Mouse (Mus musculus) regulatory T cell (primary cell): ENCODE results near the gene Cpsf6.

ENCODE experiments used
- in situ Hi-C: fragments of 300-600 bp; cut with MboI, MseI; formaldehyde crosslinking; loops from one replicate; pipeline ENCODE4 v1.15.1; 2025; ENCODE audit warnings: high pct_unique_total_duplicates

The Cpsf6 gene

DNA sequence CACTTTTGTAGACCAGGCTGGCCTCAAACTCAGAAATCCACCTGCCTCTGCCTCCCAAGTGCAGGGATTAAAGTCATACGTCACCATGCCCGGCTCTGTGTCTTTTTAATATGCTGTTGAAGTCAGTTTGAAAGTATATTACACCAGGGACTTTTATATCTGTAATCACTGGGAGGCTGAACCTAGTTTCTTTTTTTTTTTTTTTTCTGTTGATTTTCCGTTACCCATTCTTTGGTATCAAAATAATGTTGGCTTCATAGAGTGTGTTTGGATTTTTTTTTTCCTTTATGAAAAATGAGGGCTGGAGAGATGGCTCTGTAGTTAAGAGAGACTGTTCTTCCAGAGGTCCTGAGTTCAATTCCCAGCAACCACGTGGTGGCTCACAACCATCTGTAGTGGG lies 5.6 kb upstream of the Cpsf6 start:
- in situ Hi-C loops = no loop called here

DNA sequence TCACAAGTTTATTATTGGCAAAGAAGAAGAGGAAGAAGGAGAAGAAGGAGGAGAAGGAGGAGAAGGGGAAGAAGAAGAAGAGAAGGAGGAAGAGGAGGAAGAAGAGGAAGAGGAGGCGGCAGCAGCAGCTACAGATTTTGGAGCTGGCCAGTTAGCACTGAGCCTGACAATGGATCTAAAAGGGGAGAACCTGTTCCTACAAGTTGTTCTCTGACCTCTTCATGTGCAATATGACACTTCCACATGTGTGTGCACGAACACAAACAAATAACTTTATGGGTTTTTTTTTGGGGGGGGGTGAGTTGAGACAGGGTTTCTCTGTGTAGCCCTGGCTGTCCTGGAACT lies 5.2 kb upstream of the Cpsf6 start:
- in situ Hi-C loops = no loop called here

DNA sequence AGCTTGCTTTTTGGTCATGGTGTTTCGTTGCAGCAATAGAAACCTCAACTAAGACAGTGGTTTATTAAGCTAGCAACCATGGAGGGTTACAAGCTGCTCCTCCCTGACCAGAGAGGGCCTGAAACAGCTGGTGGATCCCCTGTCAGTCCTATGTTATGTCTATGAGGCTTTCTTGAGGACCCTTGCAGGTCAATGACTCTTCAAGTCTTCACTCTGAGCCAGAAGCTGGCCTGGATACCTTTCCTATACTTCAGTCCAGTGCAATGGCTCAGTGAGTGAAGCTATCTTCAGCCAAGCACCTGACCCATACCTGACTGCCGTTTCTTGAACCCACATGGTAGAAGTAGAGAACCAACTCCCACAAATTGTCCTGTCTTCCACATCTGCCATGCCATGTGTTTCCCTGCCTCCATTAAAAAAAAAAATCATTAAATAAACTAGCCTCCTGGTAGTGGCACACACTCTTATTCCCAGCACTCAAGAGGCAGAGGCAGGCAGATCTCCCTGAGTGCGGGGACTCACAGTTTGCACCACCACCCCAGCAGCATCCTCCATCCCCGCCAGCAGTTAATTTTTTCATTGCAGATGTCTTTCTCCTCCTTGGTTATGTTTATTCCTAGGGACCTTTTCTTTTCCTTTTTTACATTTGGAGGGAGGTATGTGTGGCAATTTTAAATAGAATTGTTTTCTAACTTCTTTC lies 4.7 kb upstream of the Cpsf6 start:
- in situ Hi-C loops = no loop called here

DNA sequence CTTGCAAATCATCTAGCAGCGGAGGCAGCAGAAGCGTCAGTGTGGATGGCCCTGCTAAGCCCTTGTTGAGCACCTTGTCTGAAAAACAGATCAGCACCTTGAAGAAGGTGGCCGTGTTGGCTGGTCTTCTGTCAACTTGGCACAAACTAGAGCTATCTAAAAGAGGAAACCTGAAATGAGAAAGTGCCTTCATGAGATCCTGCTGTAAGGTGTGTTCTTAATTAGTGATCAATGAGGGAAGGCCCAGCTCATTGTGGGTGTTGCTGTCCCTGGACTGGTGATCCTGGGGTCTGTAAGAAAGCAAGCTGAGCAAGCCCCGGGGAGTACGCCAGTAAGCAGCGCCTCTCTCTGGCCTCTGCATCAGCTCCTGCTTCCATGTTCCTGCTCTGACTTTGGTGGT lies 4.1 kb upstream of the Cpsf6 start:
- in situ Hi-C loops = no loop called here

DNA sequence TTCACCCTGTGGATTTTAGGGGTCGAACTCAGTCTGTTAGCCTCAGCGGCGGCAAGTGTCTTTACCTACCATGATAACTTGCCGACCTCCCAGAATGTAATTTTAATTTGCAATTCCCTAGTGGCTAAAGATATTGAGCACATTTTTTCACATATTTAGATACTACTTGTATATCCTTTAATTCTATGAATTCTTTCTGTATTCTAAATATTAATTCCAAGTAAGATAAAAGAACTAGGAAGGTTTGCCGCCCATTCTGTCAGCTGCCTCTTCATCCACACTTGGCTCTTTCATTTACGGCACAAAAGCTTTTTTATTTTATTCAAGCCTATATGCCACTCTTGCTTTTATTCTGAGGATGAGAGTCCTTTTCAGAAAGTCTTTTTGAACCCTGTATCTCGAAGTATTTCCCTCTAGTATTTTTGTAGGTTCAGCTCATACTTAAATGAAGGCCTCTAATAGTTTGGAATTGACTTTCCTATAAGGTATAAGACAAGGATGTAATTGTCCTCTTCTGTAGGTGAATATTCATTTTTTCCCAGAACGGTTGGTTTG lies 3.3 kb upstream of the Cpsf6 start:
- in situ Hi-C loops = no loop called here

DNA sequence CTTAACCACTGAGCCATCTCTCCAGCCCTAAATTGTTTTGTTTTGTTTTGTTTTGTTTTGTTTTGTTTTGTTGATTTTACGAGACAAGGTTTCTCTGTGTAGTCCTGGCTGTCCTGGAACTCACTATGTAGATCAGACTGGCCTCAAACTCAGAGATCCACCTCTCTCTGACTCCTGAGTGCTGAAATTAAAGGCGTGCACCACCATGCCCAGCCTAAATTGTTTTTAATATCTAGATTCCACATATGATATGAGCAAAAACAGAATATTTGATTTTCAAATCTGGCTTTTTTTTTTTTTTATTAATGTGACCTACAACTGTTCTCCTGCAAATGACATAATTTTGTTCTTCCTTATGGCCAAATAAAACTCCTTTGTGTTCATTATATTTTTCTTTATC lies 2.3 kb upstream of the Cpsf6 start:
- in situ Hi-C loops = no loop called here

DNA sequence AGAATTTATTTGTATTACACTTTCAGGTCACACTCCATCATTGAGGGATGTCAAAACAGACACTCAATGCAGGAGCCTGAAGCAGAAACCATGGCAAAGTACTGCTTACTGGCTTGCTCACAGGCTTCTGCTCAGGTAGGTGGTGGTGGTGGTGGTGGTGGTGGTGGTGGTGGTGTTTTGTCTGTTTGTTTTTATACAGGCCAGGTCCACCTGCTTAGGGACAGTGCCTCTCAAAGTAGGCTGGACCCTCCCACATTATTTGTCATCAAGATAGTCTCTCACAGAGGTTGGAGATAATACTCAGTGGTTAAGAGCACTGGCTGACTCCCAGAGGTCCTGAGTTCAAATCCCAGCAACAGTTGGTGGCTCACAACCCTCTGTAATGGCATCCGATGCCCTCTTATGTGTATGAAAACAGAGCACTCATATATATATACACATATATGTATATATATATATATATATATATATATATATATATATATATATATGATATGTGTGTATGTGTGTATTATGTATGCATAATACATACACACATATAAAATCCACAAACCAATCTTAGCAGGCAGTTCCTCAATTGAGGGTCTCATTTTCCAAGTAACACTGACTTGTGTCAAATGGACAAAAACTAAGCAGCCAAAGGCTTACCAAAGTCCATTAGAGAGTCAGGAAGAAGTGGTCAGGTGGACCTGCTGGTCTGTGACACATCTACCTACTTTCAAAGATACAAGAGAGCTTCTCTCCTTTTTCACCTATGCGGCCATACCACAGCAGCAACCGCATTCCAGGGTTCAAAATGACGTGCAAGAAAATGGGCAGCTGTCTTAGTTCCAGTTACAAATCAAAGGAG lies 1.1 kb upstream of the Cpsf6 start:
- in situ Hi-C loops = no loop called here

DNA sequence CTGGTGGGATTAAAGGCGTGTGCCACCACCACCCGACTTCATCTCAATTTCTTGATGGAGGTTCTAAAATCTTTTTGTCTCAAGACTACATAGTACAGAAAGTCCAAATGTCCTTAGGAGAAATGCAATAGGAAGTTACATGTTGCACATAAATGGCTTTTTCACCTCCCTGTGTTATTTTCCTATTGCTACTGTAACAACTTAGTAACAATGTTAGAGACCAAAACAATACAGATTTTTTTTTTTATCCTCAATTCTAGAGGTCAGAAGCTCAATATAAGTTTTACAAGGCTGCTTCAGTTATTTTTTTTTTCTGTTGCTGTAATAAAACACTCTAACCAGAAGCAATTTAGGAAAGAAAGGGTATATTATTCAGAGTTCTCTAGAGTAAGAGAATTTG lies 374 bp downstream of the Cpsf6 start:
- in situ Hi-C loops = no loop called here

DNA sequence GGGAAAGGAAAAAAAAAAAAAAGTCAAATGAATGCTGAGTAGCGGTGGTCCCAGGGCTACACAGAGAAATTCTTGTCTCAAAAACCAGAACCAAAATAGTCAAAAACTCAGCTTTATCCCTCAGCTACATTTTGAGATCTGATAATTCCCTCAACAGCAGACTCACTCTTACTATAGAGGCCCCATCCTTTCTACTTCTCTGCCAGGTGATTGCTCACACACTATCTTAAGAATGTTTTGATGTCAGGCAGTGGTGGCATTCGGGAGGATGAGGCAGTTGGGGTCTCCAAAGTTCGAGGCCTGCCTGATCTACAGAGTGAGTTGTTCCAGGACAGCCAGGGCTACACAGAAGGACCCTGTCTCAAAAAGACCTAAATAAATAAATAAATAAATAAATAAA lies 1.2 kb downstream of the Cpsf6 start:
- in situ Hi-C loops = no loop called here

DNA sequence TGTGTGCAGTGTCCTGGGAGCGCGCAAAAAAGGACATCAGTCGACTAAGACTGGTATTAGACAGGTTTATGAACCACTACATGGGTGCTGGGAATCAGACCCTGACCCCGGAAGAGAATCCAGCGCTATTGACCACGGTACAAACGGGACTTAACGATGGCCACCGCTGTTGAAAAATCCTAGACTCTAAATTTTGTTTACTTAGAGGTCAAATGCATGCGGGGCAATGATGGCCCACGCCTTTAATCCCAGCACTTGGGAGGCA lies 1.6 kb downstream of the Cpsf6 start:
- in situ Hi-C loops = no loop called here

DNA sequence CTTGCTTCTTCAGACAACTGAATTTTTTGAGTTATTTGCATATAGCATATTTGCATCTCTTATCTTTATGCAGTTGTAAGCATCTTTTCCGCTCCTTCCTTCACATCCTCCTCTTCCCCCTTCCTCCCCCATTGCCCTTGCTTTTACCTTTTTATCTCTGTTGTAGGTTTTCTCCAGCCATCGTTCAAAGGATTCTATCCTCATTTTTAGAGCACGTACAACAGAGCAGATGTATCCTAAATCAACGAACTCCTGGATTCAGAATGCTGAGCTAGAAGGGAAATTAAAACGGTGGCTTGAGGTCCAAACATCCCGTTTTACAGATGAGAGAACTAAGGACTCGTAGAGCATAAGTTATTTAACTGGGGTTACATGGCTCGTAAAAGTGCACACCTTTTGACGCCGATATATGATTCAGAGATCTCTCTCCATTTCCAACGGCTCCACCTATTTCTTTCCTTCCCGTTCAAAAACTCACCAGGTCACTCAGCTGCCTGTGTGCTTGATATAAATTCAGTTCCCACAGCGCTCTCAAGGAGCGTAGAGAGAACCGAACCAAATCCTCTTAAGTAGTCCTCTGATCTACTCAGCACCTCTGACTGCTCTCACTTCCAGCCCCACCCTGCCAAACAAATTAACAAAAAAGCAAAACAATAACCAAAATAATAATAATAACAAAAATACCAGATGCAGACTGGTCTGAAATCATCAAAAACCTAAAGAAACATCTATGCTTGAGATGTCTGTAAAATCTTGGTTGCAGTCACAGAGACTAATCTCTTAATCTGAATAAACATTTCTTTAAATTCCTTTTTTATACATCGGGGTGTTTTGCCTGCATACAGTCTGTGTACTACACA lies 2.2 kb downstream of the Cpsf6 start:
- in situ Hi-C loops = no loop called here

DNA sequence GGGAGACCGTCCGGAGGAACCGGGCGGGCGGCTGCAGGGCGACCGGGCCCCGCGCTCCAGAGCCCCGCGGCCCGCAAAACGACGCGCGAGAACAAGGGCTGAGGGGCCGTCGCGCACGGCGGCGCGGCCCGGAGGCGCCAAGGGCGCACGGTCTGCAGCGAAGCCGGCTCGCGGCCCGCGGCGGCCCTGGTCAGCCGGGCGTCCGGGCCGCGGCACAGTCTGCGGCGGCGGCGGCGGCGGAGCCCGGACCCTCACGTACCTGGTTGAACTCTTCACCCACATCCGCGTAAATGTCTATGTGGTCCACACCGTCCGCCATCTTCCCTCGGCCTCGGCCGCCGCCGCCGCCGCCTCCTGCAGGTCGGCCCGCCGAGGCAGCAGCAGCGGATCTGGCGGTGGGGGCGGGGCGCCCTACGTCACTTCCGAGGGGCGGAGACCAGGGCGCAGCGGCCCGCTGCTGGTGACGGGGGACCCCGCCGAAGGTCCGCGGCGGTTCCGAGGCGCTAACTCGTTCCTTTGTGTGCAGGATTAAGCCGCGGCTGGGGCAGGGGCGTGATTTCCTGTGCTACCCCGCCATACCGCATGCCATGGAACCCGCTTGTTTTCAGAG lies 3.1 kb downstream of the Cpsf6 start:
- in situ Hi-C loops = no loop called here

DNA sequence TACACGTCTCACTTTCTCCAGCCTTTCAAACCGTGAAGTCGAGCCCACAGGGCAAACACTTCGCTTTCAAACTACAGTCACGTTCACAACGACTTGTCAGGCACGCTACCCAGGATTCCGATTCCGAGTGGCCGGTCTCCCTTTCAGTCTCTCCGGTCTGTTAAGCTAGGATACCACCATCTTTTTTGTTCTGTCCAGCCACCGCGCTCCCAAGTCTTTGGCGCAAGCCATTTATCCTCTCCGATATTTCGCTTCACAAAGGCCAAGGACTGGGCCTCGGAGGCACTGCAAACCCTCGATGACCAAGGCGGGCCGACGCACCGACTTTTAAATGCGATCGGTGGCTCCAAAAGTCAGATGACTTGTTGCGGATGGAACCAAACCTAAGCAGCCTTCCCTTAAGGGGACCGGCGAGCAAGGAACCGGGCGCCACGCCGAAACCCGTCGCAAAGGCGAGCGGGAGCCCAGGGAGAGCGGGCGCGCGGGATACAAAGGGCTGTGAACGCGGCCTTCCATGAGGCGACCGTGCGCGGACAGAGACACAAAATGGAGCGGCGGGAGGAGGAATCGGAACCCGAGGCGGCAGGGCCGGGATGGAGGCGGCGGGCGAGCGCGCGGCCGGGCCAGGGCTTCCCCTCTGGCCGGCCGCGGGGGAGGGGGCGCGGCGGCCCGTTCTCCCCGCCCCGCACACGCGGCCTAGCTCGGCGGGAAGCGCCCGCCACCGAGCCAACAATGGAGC lies 3.8 kb downstream of the Cpsf6 start:
- in situ Hi-C loops = no loop called here

DNA sequence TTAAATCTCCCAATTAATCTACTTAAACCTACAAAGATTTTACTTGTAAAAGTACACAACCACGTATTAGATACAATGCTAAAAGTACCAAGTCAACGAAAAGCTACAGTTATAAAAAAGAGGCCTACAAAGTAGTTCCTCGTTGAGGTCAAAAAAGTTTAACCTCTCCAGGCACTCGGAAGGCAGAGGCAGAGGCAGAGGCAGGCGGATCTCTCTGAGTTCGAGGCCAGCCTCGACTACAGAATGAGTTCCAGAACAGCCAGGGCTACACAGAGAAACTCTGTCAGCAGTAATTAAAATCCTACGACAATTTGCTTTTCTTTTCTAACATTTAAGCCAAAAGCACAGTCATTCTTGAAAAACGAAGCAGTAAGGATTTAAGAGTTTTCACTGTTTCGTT lies 4.7 kb downstream of the Cpsf6 start:
- in situ Hi-C loops = no loop called here

DNA sequence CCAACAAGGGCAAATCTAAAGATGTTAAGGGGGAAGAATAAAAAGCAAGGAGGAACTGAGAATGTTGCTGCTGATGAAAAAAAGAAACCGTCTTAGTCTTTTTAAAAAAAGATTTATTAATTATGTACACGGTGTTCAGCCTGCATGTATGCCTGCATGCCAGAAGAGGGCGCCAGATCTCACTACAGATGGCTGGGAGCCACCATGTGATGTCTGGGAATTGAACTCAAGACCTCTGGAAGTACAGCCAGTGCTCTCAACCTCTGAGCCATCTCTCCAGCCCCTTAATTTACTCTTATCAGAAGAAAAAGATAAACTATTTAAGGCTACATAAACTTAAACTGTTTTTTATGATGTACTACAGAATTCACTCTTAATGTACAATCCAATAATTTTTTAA lies 16.7 kb downstream of the Cpsf6 start:
- in situ Hi-C loops = loop anchor here (5.0 to 10.0 kb wide), 2 partner anchors 34 to 332 kb away; no protein-coding TSS in a partner anchor

DNA sequence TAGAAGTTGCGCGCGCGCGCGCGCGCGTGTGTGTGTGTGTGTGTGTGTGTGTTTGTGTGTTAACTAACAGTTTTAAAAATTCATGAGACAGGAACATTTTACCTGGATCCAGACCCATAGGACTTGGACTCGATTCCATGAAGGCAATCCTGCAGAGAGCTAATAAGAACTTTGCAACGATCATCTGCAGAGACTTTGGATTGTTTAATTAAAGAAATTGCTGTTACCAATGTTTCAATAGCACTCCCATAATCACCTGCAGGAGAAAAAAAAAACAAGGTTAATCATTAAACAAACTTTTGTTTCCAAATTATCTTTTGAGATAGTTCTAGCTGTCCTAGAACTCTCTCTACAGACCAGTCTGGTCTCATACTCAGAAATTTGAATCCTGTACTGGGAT lies 20.9 kb downstream of the Cpsf6 start:
- in situ Hi-C loops = no loop called here

DNA sequence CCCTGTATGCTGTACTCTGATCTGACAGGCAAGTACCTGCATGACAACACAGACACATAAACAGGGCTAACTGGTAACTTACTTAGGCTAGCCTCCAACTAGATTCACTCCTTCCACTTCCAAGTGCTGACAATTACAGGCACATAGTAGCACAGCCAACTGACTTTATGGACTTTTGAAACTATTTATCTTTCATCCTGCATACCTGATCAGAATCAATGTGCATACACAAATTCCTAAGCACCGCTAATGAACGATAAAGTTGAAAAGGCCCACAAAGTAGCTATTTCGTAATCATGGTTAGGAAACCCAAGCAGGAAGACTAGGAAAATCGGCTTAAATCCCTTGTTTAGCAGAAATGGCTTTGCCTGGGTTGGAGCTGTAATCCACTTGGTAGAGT lies 36.8 kb downstream of the Cpsf6 start:
- in situ Hi-C loops = no loop called here

DNA sequence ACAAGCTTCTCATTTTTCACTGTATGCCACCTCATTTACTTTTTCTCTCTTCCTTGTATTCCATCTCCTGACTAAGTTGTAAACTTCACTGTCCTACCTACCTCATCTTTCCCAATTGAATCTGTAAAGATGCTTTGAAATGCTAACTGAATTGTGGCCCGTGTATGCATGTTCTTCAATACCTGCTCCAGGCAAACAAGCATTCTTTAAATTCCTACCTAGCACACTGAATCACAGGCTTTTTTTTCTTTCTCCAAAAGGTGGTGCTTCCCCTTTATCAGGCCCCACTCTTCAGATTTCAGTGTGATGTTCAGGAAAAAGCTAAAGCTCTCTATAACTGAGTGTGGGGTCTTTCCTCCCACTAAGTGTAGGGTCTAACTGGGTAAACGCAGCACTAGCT lies 37.4 kb downstream of the Cpsf6 start:
- in situ Hi-C loops = no loop called here

DNA sequence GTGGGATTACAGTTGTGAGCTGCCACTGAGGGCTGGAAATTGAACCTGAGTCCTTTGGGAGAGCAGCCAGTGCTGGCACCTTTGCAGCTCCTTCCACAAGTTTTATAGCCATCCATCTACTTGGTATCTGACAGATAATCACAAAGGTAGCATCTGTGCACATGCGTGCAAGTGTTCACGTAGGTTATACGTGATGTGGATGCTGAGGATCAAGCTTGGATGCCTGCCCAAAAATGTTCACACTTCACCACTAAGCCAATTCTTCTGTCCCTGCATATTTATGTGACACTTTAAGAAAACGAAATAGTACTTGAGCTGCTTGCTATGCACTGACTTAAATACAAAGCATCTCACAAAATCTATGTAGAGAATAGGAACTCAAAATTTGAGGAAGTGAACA lies 38.8 kb downstream of the Cpsf6 start:
- in situ Hi-C loops = no loop called here

DNA sequence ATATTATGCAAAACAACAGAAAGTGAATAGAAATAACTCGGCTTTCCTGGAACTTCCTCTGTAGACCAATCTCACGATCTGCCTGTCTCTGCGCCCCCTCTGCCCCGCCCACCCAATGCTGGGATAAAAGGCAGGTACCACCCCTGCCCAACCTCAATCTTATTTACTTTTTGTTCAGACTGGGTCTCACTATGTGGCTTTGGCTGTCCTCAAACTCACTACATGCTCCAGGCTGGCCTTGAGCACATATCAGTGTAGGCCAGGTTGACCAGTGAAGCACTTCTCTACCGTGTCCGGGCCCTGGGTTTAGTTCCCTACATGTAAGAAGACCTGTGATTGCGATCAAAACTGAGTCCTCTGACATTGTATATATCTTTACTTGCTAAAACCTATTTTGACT lies 40.6 kb downstream of the Cpsf6 start:
- in situ Hi-C loops = no loop called here

DNA sequence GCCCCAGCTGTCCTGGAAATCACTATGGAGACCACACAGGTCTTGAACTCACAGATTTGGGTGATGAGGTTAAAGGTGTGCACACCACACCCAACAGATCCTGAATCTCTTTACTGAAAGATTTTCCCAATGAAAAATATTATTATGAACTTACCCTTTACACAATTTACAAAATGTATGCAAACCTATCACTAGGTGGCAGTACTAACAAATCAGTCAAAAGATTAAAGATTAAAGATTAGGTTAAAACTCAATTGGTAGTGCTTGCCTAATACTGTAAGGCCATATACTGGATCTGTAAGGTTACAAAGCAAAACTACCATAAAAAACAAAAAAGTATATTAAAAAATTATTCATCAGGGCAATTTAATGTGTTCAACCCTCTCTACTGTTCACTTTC lies 41.9 kb downstream of the Cpsf6 start:
- in situ Hi-C loops = no loop called here
